Mouse (Mus musculus) hindbrain, embryonic 15.5 days (tissue): ENCODE results near the gene Cep63. TPM values are rescaled to one million over a fixed set of nuclear protein-coding genes. Genes with fewer than 3 reads are reported as not detected.

Experiments
- ATAC-seq: fragments of 200-750 bp; cut with Nextera tagmentation; 2 replicates; pipeline ENCODE4 v1.8.0; 2017; ENCODE audit warnings: low read depth, moderate number of reproducible peaks, moderate TSS enrichment; ENCODE audit not compliant: low FRiP score
- H3K27ac ChIP-seq: fragments of 300-500 bp; sonication (generic); replicated peaks from 2 replicates; pipeline ENCODE4 v1.5.1; 2015; ENCODE audit warnings: mild to moderate bottlenecking, inconsistent platforms
- H3K27me3 ChIP-seq: fragments of 300-500 bp; sonication (generic); 2 replicates; pipeline ENCODE4 v1.6.1; 2015; ENCODE audit warnings: control low read depth, inconsistent platforms
- H3K36me3 ChIP-seq: fragments of 300-500 bp; sonication (generic); 2 replicates; pipeline ENCODE4 v1.6.1; 2015; ENCODE audit warnings: control low read depth, inconsistent platforms
- H3K4me1 ChIP-seq: fragments of 300-500 bp; sonication (generic); replicated peaks from 2 replicates; pipeline ENCODE4 v1.6.1; 2015; ENCODE audit warnings: control low read depth, inconsistent platforms
- H3K4me2 ChIP-seq: fragments of 300-500 bp; sonication (generic); 2 replicates; pipeline ENCODE4 v1.6.1; 2015; ENCODE audit warnings: moderate library complexity, mild to moderate bottlenecking, inconsistent platforms
- H3K4me3 ChIP-seq: fragments of 300-500 bp; sonication (generic); 2 replicates; pipeline ENCODE4 v1.5.1; 2015; ENCODE audit warnings: mild to moderate bottlenecking, inconsistent platforms
- H3K9ac ChIP-seq: fragments of 300-500 bp; sonication (generic); 2 replicates; pipeline ENCODE4 v1.6.1; 2015; ENCODE audit warnings: inconsistent platforms
- H3K9me3 ChIP-seq: fragments of 300-500 bp; sonication (generic); 2 replicates; pipeline ENCODE4 v1.6.1; 2016; ENCODE audit warnings: control low read depth, inconsistent platforms
- WGBS: fragments of 180-500 bp; shearing (Covaris S2); methylation state at CpG from one replicate; pipeline ENCODE4 v1.1.7; 2015; 5-methylcytosine and 5-hydroxymethylcytosine counted together
- polyA plus RNA-seq: library from polyadenylated mRNA; unstranded; fragments of >200 nt; fragmentation: Nextera tagmentation; extraction: Ambion mirVana; gene quantifications from 2 replicates; pipeline ENCODE4 v1.2.1, GENCODE M21; 2015

The Cep63 gene
- polyA plus RNA-seq, 1 experiment from 2014 or later, result 40.6 TPM

DNA sequence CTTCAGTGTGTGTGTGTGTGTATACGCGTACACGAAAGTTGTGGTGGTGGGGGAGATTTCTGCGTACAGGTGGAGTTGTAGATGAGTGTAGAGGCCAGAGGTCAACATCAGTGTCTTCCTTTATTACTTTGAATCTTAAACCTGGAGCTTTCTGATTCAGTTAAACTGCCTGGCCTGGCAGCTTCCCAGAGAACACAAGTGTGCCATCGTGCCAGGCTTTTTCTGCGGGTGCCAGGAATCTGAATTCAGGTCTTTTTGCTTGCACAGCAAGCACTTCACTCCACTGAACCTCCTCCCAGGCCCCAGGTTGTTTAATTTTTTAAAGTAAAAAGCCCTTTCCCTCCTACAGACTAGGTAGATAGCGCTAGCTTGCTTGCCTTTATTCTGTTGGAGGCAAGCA is 1.1 kb upstream of the Cep63 start:
- H3K27me3 ChIP-seq, result no peaks in the 10 kb centered on the region
- 89% methylated on average over 7 of the region's 7 CpGs for WGBS
- ATAC-seq, result no peak
- no peak overlapping the region for H3K27ac ChIP-seq
- peak overlapping the region; percentile 82 for H3K4me3 ChIP-seq
- peak overlapping the region; percentile 92 for H3K9ac ChIP-seq
- H3K4me1 ChIP-seq, result peaks cover 23% of the 10 kb centered on the region
- no peaks in the 10 kb centered on the region for H3K9me3 ChIP-seq
- no peaks in the 10 kb centered on the region for H3K36me3 ChIP-seq
- peak overlapping the region; percentile 67 for H3K4me2 ChIP-seq

DNA sequence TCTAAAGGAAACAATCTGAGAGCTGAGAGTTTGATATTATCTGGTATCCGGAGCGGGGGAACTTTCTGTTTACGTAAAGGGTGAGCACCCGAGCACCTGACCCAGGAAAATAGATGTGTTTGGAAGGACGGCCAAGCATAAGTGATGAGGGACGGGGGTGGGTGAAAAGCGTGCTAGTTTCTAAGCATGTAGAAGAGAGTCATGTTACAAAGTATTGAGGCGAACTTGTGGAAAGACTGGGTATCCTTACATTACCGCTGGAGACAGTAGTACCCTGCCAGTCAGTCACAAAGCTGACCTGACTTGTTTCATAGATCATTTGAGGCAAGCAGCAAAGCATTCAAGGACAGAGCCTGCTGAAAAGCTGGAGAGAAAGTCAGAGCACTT is 498 bp upstream of the Cep63 start:
- H3K4me2 ChIP-seq, result peak overlapping the region; percentile 67
- ATAC-seq, result no peak
- no peaks in the 10 kb centered on the region for H3K9me3 ChIP-seq

DNA sequence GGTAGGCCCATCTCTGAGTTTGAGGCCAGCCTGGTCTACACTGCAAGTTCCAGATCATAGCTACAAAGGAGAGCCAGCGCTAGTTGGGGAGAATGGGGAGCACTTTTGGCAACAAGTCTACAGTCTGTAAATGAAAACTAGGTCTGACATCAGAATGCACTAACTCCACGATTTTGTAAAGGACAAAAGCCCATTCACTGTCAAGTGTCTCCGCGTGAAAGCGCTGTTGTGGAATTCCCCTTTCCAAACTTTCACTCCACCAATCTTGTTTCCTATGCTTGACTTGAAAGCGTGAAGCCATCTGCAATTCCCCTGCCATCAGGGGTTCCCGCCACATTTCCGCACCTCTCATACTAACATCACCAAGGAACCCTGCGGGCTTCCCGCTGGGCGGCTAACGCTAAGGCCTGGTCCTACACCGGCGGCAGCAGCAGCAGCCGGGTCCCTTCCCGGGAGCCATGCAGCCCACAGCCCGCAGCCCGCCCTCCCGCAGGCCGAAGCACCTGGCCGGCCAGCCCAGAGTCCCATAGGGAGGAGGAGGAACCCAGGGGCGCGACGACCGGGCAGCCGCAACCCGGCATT is 842 bp downstream of the Cep63 start:
- H3K4me2 ChIP-seq, result peak overlapping the region; percentile 76
- H3K27ac ChIP-seq, result peak overlapping the region; percentile 95
- H3K9ac ChIP-seq, result peak overlapping the region; percentile 92
- H3K4me1 ChIP-seq, result peaks cover 23% of the 10 kb centered on the region
- peak overlapping the region; percentile 82 for H3K4me3 ChIP-seq
- H3K27me3 ChIP-seq, result no peaks in the 10 kb centered on the region
- WGBS, result under 1% methylated on average over 27 of the region's 27 CpGs
- H3K36me3 ChIP-seq, result no peaks in the 10 kb centered on the region
- no peak; the same call in 1 of the 2 replicates for ATAC-seq
- H3K9me3 ChIP-seq, result no peaks in the 10 kb centered on the region

More for the DNA sequence above, 498 bp upstream of the Cep63 start:
- Histone ChIP-seq H3K9ac (peak overlapping the region; percentile 92), H3K36me3 (no peaks in the 10 kb centered on the region), H3K4me1 (peaks cover 23% of the 10 kb centered on the region), H3K4me3 (peak overlapping the region; percentile 82), H3K27ac (peak overlapping the region; percentile 95), H3K27me3 (no peaks in the 10 kb centered on the region)
- 1% methylated on average over 9 of the region's 9 CpGs for WGBS

DNA sequence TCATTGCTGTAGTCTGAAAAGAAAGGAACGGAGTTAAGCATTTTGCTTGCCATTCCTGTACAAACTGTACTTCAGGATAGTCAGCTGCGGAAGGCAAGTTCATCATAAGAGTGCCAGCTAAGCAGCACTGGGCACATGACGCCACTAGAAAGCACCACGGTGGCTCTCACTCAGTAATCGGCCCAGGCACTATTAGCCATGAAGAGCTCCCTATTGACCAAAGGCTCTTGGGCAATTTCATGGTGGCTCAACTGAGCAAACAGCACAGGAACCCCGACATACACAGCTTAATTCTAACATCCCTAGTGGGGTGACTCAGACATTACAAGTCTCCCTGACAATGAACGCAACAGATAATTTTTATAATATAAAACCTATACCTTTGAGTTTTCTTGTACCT is 2.8 kb downstream of the Cep63 start:
- Histone ChIP-seq H3K27ac (no peak overlapping the region), H3K4me1 (peaks cover 23% of the 10 kb centered on the region), H3K9ac (no peak overlapping the region), H3K36me3 (peaks cover 3% of the 10 kb centered on the region; the same call in 1 of the 2 replicates), H3K4me3 (no peak overlapping the region), H3K4me2 (no peak overlapping the region), H3K9me3 (no peaks in the 10 kb centered on the region), H3K27me3 (no peaks in the 10 kb centered on the region)
- ATAC-seq, result no peak
- 82% methylated on average over 7 of the region's 7 CpGs for WGBS

DNA sequence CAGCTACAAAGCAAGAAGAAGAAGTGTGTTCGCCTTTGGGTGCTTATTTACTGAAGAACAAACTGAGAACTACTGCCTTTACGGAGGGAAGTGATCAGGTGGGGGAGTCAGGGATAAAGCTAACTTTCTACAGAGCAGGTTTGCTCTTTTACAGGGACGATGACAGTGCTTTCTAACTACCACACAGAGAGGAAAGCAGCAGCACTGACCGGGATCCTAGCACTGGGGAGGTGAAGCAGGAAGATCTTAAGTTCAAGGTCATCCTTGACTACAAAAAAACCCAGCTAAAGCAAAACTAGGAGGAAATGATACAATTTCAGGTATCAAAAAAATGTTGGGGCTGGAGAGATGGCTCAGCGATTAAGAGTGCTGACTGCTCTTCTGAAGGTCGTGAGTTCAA is 3.5 kb downstream of the Cep63 start:
- Histone ChIP-seq H3K4me1 (peaks cover 21% of the 10 kb centered on the region), H3K4me3 (no peak overlapping the region), H3K27ac (no peak overlapping the region), H3K36me3 (peaks cover 6% of the 10 kb centered on the region), H3K4me2 (no peak overlapping the region), H3K9me3 (no peaks in the 10 kb centered on the region), H3K9ac (no peak overlapping the region), H3K27me3 (no peaks in the 10 kb centered on the region)
- 90% methylated on average over 6 of the region's 6 CpGs for WGBS
- no peak for ATAC-seq

DNA sequence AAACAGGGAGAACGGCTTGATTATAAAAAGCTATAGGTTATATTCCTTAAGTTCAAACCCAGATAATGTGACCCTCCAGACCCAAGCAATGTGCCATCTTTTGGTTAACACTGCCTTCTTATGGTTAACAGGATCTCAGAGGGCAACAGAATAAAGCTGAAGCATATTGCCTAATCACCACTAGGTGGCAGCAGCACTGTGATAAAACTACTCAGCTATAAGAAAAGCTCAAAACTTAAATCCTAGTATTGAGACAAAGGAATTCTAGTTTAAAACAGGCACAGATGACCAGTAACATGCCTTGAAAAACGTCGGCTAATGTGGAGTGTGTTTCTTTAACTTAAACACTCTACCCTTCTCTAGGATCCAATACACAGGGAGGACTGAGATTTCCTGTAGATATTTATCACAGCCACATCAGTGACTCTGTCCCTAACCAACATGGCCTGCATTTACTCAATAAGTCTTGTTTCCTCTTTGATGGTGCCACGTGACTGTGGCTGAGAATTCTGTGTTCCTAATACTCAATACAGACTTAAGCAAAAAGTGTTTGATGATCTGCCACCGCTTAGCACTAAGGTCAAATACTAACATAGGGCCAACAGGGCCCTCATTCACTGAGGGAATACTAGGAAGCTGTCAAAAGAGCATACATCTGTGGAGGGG is 4.0 kb downstream of the Cep63 start:
- 36% methylated on average over 5 of the region's 5 CpGs for WGBS
- peaks cover 16% of the 10 kb centered on the region for H3K4me1 ChIP-seq
- H3K27me3 ChIP-seq, result no peaks in the 10 kb centered on the region
- H3K9ac ChIP-seq, result no peak overlapping the region
- no peaks in the 10 kb centered on the region for H3K9me3 ChIP-seq
- H3K4me3 ChIP-seq, result no peak overlapping the region
- H3K27ac ChIP-seq, result no peak overlapping the region
- H3K36me3 ChIP-seq, result peaks cover 6% of the 10 kb centered on the region
- no peak overlapping the region for H3K4me2 ChIP-seq
- ATAC-seq, result no peak

DNA sequence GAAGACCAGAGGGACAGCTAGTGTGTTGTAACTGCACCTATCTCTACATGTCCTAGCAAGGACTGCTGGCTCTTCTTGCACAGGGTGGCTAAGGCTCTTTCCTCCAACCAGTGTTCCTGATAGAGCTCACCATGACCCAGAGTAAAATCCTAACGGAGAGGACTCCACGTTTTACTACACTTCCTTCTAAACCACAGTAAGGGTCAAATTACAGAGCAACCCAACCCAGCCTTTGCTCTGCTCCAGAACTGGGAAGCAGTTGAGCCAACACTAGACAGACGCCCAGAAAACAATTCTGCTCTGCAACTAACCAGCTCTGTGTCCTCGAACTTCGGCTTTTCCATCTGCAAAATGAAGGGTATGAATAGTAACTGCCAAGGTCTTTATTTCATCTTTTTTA is 4.9 kb downstream of the Cep63 start:
- no peak overlapping the region for H3K9ac ChIP-seq
- no peak overlapping the region for H3K4me2 ChIP-seq
- H3K27ac ChIP-seq, result no peak overlapping the region
- peaks cover 6% of the 10 kb centered on the region for H3K36me3 ChIP-seq
- no peak overlapping the region for H3K4me3 ChIP-seq
- ATAC-seq, result no peak
- no peaks in the 10 kb centered on the region for H3K9me3 ChIP-seq
- H3K27me3 ChIP-seq, result no peaks in the 10 kb centered on the region
- peaks cover 11% of the 10 kb centered on the region for H3K4me1 ChIP-seq
- 80% methylated on average over 5 of the region's 5 CpGs for WGBS

- Histone ChIP-seq H3K9me3 (no peaks in the 10 kb centered on the region), H3K9ac (no peak overlapping the region), H3K4me3 (no peak overlapping the region), H3K4me1 (no peaks in the 10 kb centered on the region), H3K27ac (no peak overlapping the region), H3K27me3 (no peaks in the 10 kb centered on the region), H3K4me2 (no peak overlapping the region), H3K36me3 (peaks cover 14% of the 10 kb centered on the region)
- 78% methylated on average over 9 of the region's 9 CpGs for WGBS
- ATAC-seq, result no peak
These were observed 10.1 kb downstream of the Cep63 start for GRCm38 (mm10) chr9:102616267-102616666.

DNA sequence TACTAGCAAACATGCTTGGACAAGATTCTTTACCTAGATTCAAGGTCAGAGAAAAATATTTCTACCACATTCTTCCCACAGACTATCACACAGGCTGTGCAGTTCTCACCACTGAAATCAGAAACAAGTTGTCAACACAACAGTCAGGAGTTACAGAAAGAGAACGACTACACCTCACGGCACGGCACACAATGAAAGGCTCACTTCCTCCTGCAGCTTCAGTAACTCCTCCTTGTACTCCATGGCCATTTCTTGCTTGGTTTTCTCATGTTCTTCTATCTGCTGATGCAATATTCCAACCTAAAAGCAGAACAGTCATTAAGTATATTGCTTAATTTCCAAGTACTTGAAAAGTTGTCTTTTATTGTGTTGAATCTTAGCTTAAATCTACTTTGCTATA is 11.3 kb downstream of the Cep63 start:
- Histone ChIP-seq H3K9me3 (no peaks in the 10 kb centered on the region), H3K4me2 (no peak overlapping the region), H3K27ac (no peak overlapping the region), H3K4me1 (no peaks in the 10 kb centered on the region), H3K36me3 (peaks cover 17% of the 10 kb centered on the region), H3K4me3 (no peak overlapping the region), H3K9ac (no peak overlapping the region), H3K27me3 (no peaks in the 10 kb centered on the region)
- WGBS, result 86% methylated on average over 3 of the region's 3 CpGs
- no peak for ATAC-seq

- H3K4me3 ChIP-seq, result no peak overlapping the region
- no peaks in the 10 kb centered on the region for H3K4me1 ChIP-seq
- H3K4me2 ChIP-seq, result no peak overlapping the region
- ATAC-seq, result no peak
- H3K36me3 ChIP-seq, result peaks cover 19% of the 10 kb centered on the region
- H3K9me3 ChIP-seq, result no peaks in the 10 kb centered on the region
- no peak overlapping the region for H3K9ac ChIP-seq
- H3K27me3 ChIP-seq, result no peaks in the 10 kb centered on the region
- WGBS, result 90% methylated on average over 3 of the region's 3 CpGs
- H3K27ac ChIP-seq, result no peak overlapping the region
These were observed 17.1 kb downstream of the Cep63 start for GRCm38 (mm10) chr9:102609221-102609620.

DNA sequence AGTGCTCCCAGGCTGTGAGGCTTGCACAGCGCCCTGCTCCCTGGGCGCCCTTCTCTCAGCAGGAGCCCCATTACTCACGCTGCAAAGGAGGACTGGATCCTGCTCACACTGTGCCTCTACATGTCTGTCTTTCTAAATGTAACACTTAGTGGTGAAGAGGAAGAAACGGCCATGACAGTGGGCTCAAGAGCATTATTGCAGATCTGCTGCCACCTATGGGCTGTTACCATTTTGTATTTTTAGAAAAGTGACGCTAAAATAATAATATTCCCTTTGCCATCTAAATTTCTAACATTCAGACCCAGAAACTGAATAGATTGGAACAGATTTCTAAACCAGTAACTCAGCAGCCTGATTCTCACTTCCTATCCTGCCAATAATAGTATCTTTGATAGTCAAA is 18.9 kb downstream of the Cep63 start:
- no peak overlapping the region for H3K4me3 ChIP-seq
- no peak overlapping the region for H3K4me2 ChIP-seq
- H3K36me3 ChIP-seq, result peaks cover 19% of the 10 kb centered on the region
- no peaks in the 10 kb centered on the region for H3K4me1 ChIP-seq
- ATAC-seq, result no peak
- H3K27me3 ChIP-seq, result no peaks in the 10 kb centered on the region
- no peak overlapping the region for H3K9ac ChIP-seq
- no peaks in the 10 kb centered on the region for H3K9me3 ChIP-seq
- WGBS, result 64% methylated on average over 5 of the region's 5 CpGs
- H3K27ac ChIP-seq, result no peak overlapping the region

DNA sequence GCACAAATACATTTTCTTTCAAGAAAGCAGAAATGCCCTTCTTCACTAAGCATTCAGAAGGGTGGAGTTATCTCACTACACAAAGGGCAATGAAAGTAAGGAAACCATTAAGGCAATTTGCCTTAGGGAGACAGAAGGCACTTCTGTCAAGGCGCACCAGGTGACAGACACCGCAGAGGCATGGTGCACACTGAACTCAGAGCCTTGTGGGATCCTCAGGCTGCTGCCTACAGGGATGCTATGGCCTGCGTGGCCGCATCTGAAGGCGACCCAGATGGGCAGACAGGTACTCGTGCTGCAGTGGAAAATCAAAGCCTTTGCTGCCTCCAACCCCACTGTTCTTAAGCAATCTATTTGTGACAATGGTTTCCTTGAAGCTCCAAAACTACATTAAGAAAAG is 21.2 kb downstream of the Cep63 start:
- no peaks in the 10 kb centered on the region for H3K9me3 ChIP-seq
- 78% methylated on average over 6 of the region's 6 CpGs for WGBS
- no peak overlapping the region for H3K9ac ChIP-seq
- no peaks in the 10 kb centered on the region for H3K27me3 ChIP-seq
- H3K4me1 ChIP-seq, result no peaks in the 10 kb centered on the region
- no peak overlapping the region for H3K4me2 ChIP-seq
- no peak overlapping the region for H3K27ac ChIP-seq
- H3K4me3 ChIP-seq, result no peak overlapping the region
- peaks cover 15% of the 10 kb centered on the region for H3K36me3 ChIP-seq
- no peak for ATAC-seq

- 89% methylated on average over 2 of the region's 2 CpGs for WGBS
- Histone ChIP-seq H3K36me3 (peaks cover 11% of the 10 kb centered on the region; the same call in 1 of the 2 replicates), H3K27ac (no peak overlapping the region), H3K9ac (no peak overlapping the region), H3K4me3 (no peak overlapping the region), H3K9me3 (no peaks in the 10 kb centered on the region), H3K27me3 (no peaks in the 10 kb centered on the region), H3K4me2 (no peak overlapping the region), H3K4me1 (no peaks in the 10 kb centered on the region)
- no peak for ATAC-seq
These were observed 24.7 kb downstream of the Cep63 start for GRCm38 (mm10) chr9:102601666-102602065.
